Mouse (Mus musculus) embryonic fibroblast, embryonic 13.5 days (primary cell): ENCODE measurements around the gene Zcchc3. TPM values are rescaled to one million over a fixed set of nuclear protein-coding genes. Genes with fewer than 3 reads are reported as not detected.

Source experiments
- H3K27ac ChIP-seq: 2 replicates; pipeline ENCODE4 v1.5.1; 2012; ENCODE audit warnings: low read length, control low read depth, inconsistent platforms; ENCODE audit not compliant: insufficient read depth
- H3K4me1 ChIP-seq: 2 replicates; pipeline ENCODE4 v1.6.1; 2011; ENCODE audit warnings: low read length; ENCODE audit not compliant: control insufficient read depth, insufficient read depth
- H3K4me3 ChIP-seq: 2 replicates; pipeline ENCODE4 v1.5.1; 2011; ENCODE audit warnings: mild to moderate bottlenecking, control low read depth, low read length; ENCODE audit not compliant: insufficient read depth
- CTCF ChIP-seq: IDR thresholded peaks from 2 replicates; pipeline ENCODE4 v1.5.1; 2011; ENCODE audit warnings: mild to moderate bottlenecking, control low read depth, low read length, moderate library complexity, borderline replicate concordance; ENCODE audit not compliant: insufficient read depth
- POLR2A ChIP-seq: IDR thresholded peaks from 2 replicates; pipeline ENCODE4 v1.6.1; 2011; ENCODE audit warnings: low read depth, mild to moderate bottlenecking, control low read depth, low read length, moderate library complexity
- polyA plus RNA-seq: library from polyadenylated mRNA; stranded (reverse); fragments of >200 nt; gene quantifications from 2 replicates; pipeline ENCODE4 v1.2.4, GENCODE M21; 2011; ENCODE audit warnings: low read depth; ENCODE audit not compliant: missing spikeins, insufficient read length

The Zcchc3 gene
- polyA plus RNA-seq, result 9.7 and 17.6 TPM in 2 replicates

DNA sequence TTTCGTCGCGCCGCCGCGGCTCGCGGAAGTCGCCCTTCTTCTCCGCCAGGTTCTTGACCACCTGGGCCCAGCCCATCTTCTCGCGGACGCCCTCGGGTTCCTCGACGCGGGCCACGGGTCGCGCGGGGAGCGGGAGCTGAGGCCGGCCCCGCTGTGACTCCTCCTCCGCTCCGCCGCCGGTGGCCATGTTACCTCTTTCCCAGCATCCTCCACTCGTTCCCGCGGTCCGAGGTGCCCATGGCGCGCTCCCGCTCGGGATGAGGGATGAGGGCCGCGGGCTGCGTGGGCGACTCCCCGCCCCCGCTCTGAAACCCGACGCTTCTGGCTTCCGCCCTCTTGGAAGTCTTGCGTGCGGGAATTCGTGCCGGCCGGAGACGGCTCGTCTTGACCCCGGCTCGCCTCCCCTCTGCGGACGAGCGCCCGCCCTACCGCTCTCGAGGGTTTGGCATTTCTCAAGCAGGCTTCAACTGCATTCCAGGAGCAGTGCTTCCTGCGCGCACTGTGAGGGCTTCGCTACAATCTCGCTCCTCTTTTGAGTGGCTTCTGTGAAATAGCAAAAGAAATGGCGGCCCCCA, at the start of gene Zcchc3:
Zcchc3 (minus strand) TSS at position 437 of the 575 bp plus-strand sequence.
- H3K27ac ChIP-seq, result peak within 1 kb of the TSS; percentile 64
- peak; percentile 75 for TF ChIP-seq POLR2A
- no peak for TF ChIP-seq CTCF
- H3K4me1 ChIP-seq, result peaks cover 8% of the 10 kb centered on the region
- peak within 1 kb of the TSS; percentile 63 for H3K4me3 ChIP-seq

GRCm38 (mm10) chr2:152459241-152459640, 44.4 kb upstream of the Zcchc3 start:
- H3K4me1 ChIP-seq, result no peaks in the 10 kb centered on the region
- H3K27ac ChIP-seq, result no peak overlapping the region
- TF ChIP-seq POLR2A (no peak), CTCF (no peak)
- no peak overlapping the region for H3K4me3 ChIP-seq

- Histone ChIP-seq H3K4me1 (no peaks in the 10 kb centered on the region), H3K4me3 (no peak overlapping the region), H3K27ac (no peak overlapping the region)
- no peak for TF ChIP-seq POLR2A
- no peak for TF ChIP-seq CTCF
Observed at GRCm38 (mm10) chr2:152452101-152452781, 37.4 kb upstream of the Zcchc3 start.

GRCm38 (mm10) chr2:152450241-152450640, 35.4 kb upstream of the Zcchc3 start:
- Histone ChIP-seq H3K4me1 (no peaks in the 10 kb centered on the region), H3K27ac (no peak overlapping the region), H3K4me3 (no peak overlapping the region)
- TF ChIP-seq CTCF (no peak), POLR2A (no peak)

- TF ChIP-seq POLR2A, result no peak
- TF ChIP-seq CTCF, result no peak
- Histone ChIP-seq H3K27ac (no peak overlapping the region), H3K4me3 (no peak overlapping the region), H3K4me1 (no peaks in the 10 kb centered on the region)
Observed at GRCm38 (mm10) chr2:152447461-152447860, 32.6 kb upstream of the Zcchc3 start.

DNA sequence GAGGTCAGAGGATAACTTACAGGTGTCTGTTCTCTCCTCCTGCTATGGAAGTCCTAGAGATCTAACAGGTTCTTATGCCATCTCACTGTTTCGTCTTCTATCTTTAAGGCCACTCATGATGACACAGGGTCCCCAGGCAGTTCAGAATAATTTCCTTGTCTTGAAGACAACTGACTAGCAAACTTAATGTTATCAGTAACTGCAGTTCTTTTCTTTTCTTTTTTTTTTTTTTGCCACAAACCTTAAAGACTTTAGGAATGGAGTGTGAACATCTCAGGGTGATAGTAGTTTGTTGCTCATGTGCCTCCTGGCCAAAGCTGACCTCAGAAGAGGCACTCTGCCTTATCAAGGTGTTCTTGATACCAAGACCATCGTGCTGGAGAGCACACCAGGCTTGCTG, 31.8 kb upstream of the Zcchc3 start:
- H3K4me1 ChIP-seq, result no peaks in the 10 kb centered on the region
- no peak overlapping the region for H3K27ac ChIP-seq
- H3K4me3 ChIP-seq, result no peak overlapping the region
- TF ChIP-seq CTCF, result no peak
- no peak for TF ChIP-seq POLR2A

GRCm38 (mm10) chr2:152443281-152443680, 28.5 kb upstream of the Zcchc3 start:
- Histone ChIP-seq H3K4me3 (no peak overlapping the region), H3K4me1 (no peaks in the 10 kb centered on the region), H3K27ac (no peak overlapping the region)
- TF ChIP-seq CTCF (no peak), POLR2A (no peak)

- H3K4me3 ChIP-seq, result no peak overlapping the region
- TF ChIP-seq POLR2A (no peak), CTCF (no peak)
- no peak overlapping the region for H3K27ac ChIP-seq
- H3K4me1 ChIP-seq, result no peaks in the 10 kb centered on the region
Observed at GRCm38 (mm10) chr2:152442322-152442721, 27.5 kb upstream of the Zcchc3 start.

DNA sequence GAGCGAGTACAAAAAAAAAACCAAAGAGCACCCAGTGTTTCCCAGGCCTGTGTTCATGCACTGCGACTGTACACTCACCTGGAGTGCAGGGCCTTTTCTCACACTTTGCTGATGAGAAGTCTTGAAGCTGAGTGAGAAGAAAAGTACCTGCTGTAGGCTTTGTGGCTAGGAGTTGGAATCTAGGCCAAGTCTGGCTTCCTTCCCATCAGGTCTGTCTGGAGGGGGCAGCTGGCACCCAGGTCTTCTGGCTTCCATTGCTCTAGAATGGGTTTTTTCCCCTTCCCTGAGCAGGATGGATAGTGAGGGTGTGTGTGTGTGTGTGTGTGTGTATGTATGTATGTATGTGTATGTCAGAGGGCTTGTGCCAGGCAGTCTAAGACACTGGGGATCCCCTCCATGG, 25.0 kb upstream of the Zcchc3 start:
- no peak overlapping the region for H3K27ac ChIP-seq
- H3K4me1 ChIP-seq, result no peaks in the 10 kb centered on the region
- TF ChIP-seq POLR2A (no peak), CTCF (no peak)
- no peak overlapping the region for H3K4me3 ChIP-seq

GRCm38 (mm10) chr2:152438963-152439362, 24.1 kb upstream of the Zcchc3 start:
- TF ChIP-seq CTCF (no peak), POLR2A (no peak)
- no peak overlapping the region for H3K4me3 ChIP-seq
- no peak overlapping the region for H3K27ac ChIP-seq
- H3K4me1 ChIP-seq, result no peaks in the 10 kb centered on the region
